Mouse (Mus musculus) ZHBTc4 (cell line): Measurements from ENCODE around the gene Ptgds.

ENCODE experiments used
- DNase-seq: peaks from one replicate; pipeline ENCODE4 v3.0.0-alpha.2; 2011; ENCODE audit warnings: low read depth, low spot score

Gene Ptgds

DNA sequence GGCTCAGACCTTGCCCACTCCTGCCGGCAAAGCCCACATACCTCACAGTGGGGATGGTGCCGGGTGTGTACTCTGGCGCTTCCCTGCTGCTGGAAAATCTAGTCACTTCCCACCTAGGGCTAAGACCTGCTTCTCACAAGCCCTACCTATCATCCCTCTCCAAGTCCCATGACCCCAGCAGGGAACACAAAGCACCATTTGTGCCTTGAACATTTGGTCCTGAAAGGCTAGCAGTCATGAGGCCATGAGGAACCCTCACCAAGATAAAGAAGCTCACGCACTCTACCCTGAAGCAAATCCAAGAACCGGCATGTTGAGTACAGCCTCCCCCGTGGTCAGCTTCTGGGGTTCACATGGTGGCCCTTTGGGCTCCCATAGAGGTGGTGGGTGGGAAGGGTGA, at the start of gene Ptgds:
TSS of gene Ptgds (minus strand) at position 78 of the 400 bp plus-strand sequence.
- no peak for DNase-seq

GRCm38 (mm10) chr2:25509912-25510311, 40.1 kb upstream of the Ptgds start:
- DNase-seq, result no peak

DNA sequence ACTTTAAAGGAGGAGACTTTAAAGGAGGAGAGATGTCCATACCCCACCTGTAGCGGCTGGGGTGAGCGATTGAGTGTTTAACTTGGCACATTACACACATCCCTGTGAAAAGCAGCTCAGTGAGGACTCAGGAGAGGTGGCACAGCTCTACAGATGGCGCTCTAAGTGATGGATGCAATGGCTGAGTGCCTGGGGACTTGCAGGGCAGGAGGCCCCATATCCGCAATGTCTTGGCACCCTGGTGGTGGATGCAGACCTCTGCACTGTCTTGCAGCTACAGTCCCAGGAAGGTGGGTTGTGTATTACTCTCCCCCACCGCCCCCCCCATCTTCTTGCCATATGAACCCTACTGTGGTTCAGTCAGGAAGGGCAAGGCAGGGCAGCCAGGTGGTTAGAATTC, 37.1 kb upstream of the Ptgds start:
- peak; percentile 61 for DNase-seq

DNA sequence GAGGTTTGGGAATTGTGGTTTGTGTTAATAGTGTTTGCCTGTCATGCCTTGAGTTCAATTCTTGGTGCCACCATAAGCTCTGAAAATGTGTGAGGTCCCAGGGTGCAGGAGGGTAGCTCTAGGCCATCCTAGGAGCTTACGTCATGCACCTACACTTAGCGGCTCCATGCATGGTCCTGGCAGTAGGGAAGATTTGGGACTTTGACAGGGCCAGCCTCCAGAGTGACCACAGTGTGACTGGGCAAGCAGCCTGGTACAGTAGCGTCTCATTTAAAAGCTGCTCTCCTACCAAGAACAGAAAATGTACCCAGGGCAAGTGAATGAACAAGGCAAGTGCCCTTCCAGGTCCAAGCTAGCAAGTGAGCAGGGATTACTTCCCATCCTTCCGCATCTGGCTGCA, 36.0 kb upstream of the Ptgds start:
- DNase-seq, result no peak

- no peak for DNase-seq
Observed at GRCm38 (mm10) chr2:25505000-25505399, 35.2 kb upstream of the Ptgds start.

DNA sequence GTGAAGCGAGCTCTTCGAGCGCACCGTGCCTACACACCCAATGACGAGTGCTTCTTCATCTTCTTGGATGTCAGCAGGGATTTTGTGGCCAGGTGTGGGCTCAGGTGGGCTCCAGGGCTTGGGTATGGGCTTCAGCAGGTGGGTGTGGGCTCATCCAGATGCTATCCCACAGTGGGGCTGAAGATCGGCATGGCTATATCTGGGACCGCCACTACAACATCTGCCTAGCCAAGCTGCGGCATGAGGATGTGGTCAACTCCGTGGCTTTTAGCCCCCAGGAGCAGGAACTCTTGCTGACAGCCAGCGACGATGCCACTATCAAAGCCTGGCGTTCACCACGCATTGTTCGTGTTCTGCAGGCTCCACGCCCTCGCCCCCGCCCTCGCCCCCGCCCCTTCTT, 34.7 kb upstream of the Ptgds start:
- DNase-seq, result no peak

- no peak for DNase-seq
Observed at GRCm38 (mm10) chr2:25502726-25503125, 32.9 kb upstream of the Ptgds start.

- peak; percentile 35 for DNase-seq
Observed at GRCm38 (mm10) chr2:25501593-25502486, 32.0 kb upstream of the Ptgds start, which contains the start of gene C8g. TSS of gene C8g (minus strand) at chr2:25501719.

DNA sequence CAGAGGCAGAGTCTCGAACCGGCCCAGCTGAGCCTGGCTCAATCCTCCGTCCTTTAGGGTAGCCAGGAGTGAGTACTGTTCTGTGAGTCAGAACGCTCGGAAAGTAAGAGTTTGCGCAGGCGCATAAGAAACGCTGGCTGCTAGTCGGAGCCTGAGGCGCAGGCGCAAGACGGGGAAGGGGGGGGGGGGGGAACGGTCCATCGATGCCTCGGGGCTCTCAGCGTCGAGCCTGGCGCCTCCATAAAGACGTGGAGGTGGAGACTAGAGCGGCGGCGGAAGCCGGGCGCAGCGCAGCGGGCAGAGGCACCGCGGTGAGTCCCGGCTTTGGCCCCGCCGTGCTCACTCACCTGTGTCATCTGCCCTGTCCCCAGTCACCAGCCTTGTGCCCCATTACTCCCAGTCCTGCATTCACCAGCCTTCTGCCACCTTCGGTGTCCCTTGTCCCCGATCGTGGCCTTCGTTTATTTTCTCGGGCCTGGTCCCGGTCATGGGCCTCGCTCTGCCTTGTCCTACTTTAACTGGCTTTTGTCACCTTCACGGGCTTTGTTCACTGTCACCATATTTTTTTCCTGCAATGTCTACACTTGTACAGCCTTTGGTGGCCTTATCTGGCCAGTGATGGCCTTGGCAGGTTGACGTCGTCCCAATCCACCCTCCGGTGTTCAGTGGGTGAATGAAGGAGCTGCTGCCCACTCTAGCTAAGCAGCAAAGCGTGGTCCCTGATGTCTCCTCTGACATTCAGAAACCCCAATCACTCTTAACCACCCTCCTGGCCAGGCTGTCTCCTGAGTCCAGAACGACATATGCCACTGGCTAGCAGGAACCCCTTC, 30.9 kb upstream of the Ptgds start, which contains the start of gene Fbxw5:
TSS of gene Fbxw5 (plus strand) at position 175 of the 830 bp plus-strand sequence.
- peak; percentile 98 for DNase-seq

GRCm38 (mm10) chr2:25500071-25500575, 30.3 kb upstream of the Ptgds start:
- no peak for DNase-seq

DNA sequence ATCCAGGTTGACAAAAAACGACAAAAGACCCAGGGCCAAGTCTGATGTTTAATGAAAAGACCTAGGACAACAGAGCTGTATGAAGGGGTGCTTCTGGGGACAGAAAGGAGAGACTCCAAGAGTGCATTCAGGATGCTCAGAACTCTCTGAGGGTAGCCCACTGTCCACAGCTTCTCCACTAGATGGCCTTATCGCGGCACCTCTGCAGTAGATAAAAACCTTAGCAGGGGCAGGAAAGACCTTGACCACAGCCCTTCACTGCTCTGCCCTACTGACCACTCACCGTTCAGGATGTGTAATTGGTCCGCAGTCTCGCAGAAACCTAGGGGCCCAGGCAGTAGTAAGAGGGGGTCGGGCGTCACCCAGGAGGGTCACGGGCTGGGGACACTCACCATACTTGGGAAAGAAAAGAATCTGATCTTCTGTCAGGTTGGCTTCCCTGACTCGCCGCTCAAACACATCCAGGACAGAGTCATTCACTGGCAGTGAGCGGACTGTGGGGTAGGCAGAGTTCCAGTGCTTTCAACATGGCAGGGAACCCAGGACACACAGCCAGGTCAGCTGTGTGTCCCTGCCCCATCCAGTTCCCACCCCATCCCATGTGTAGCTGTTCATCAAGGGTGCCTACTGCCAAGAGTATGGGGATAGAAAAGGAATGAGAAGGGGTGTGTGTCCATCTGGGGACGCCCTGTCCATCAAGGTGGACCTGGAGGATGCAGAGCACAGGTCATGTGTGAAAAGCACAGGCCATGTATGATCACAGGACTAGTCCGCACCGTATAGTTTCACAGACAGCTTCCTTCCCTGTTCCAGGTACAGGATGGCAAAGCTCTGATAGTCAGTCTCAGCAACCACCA, 29.0 kb upstream of the Ptgds start:
- DNase-seq, result no peak

DNA sequence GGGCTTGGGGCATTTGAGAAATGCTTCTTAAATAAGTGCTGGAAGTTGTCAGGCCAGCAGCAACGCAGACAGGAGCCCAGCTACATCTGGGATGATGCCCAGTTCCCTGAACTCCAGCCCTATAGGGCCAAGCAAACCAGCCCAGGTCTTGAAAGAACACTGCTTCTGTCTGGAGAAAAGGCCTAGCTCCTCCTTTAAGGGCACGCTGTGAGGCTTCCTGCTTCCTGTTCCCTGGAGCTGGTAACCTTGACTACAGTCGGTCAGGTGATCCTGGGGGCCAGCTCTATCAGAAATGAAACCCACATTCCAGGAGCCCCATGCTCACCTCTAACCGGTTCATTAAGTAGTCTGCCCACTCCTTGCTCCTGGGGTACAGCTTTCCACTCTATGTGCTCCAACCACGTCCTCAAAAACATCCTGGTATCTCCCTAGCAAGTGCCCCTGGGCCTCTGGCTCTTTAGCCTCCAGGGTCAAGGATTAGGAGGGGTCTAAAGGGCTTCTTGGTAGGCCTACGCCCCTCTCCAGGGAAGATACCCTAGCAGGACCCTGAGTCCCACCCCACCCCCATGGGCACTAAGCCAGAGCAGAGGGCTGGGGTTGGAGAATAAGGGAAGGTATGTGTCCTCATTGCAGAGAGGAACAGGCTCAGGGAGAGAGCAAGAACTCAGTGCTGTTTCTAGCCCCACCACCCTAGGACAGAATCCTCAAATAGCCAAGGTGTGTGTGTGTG, 28.2 kb upstream of the Ptgds start:
- peak; percentile 23 for DNase-seq

DNA sequence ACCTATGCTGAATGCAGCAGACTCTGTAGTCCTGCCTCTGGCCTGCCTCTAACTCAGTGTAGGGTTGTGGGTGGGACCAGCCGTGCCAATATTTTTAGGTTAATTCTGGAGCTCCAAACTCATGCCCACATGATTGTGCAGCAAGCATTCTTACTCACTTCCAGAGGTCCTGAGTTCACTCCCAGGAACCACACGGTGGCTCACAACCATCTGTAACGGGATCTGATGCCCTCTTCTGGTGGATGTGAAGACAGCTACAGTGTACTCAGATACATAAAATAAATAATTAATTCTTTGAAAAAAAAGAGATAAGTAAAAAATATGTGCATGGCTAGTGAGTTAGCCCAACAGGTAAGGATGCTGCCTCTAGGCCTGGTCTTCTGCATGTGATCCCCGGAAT, 26.6 kb upstream of the Ptgds start:
- DNase-seq, result peak; percentile 61

DNA sequence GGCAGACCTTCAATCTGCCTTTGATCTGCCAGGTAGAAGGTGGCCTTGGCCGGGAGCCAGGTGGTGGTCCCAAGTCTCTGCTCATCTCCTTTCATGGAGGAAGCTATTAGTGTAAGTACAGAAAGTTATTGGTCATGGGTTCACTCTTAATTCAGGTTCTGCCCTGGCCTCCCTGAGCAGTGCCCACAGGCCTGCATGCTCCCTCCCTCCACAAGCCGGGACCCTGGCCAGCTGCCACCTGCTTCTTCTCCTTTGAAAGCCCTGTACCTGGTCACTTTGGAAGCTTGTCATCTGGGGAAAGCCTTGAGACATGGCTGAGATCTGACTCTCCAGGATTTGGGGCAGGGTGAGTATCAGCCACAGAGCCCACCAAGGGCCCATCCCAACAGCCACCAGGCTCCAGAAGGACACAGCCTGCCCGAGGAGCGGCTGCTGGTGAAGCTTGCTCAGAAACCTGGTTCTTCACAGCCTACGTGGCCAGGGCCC, 23.7 kb upstream of the Ptgds start, which contains the start of gene Lcn12:
TSS of gene Lcn12 (minus strand) at position 436 of the 486 bp plus-strand sequence.
- DNase-seq, result no peak

DNA sequence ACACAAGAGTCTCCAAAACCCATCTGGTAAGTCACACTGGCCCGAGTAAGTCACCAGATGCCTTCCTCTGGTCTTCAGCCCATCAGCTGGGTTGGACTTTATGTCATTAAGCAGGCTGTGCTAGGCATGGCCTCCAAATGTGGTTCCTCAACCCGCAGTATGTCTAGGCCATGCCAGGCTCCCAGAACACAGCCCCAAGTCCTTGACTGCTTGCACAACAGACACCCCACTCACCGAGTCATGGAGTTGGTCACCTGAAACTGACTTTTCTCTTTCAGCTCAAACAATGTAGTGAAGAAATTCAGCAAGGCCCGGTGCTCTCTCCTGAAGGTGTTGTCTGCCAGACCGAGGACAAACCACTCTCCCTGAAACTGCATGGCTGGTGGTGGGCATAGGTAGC, 23.1 kb upstream of the Ptgds start:
- no peak for DNase-seq

DNA sequence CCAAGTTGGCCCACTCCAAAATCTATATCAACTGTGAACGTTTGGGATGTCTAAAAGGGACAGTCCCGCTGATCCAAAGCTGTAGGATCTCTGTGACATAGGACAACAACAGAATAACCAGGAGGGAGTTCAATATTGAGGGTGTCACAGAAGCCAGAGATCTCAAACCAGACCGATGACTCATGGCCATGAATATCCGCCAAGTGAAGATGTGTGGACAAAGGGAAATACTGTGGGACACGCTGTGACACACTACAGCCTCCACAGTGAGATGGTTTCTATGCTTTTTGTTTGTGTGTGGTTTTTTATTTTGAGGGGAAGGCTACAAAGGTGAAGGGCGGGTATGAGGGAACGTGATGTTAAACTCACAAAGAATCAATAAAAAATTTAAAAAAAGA, 18.8 kb upstream of the Ptgds start:
- no peak for DNase-seq

- no peak for DNase-seq
Observed at GRCm38 (mm10) chr2:25487965-25488670, 18.3 kb upstream of the Ptgds start.

GRCm38 (mm10) chr2:25484901-25485647, 15.2 kb upstream of the Ptgds start:
- DNase-seq, result no peak

- DNase-seq, result peak; percentile 75
Observed at GRCm38 (mm10) chr2:25482969-25483368, 13.1 kb upstream of the Ptgds start.
